Mouse (Mus musculus) layer of hippocampus, adult 9-11 months (tissue): Measurements from ENCODE around the gene Fem1a.

Experiments
- DNase-seq: peaks from one replicate; pipeline ENCODE4 v3.0.0; 2022

The Fem1a gene

DNA sequence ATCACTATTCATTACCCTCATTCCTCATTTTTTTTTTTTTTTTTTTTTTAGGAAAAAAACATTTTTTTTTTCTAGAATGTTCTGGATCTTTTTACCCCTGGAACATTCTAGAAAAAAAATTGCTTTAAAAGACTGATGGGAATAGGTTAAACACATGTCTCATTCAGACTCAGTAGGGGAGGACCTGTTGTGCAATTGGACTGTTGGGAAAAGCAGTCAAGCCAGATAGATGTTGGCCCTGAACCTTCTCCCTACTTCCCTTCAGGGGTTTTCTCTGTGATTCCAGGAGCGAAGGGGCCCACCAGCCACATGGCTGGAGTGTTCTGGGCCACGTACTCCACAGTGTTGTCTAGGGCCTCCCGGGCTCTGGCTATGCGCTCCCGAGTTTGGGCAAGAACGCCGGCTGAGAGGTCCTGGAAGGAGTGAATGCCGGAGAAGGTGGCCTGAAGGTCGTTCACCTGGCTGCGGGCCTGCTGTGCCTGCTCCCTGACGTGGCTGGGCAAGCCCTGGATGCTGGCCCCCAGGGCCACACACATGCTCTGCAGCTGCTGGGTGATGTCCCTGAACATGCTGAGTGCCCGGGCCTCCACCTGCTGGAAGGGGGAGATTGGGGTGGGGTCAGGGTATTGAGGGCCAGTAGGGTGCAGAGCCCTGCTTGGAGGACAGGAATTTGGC lies 23.0 kb downstream of the Fem1a start:
- DNase-seq: no peak

DNA sequence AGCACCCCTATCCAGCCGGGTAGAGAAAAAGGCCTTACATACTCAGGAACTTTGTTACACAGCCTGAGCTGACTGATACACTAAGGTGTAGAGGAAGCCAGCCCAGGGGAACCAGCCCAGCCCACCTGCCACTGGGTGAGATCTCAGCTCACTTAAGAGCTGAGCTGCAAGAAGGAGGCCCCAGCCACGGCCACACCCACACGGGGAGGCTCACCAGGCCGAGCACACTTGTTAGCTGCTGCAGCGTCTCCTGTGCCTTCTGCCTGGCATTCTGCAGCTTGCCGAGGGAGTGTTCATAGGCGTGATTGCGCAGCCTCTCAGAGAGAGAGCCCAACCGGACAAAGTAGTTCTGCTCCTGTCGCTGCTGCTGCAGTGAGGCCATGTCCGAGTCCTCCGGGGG lies 24.6 kb downstream of the Fem1a start:
- no peak for DNase-seq

DNA sequence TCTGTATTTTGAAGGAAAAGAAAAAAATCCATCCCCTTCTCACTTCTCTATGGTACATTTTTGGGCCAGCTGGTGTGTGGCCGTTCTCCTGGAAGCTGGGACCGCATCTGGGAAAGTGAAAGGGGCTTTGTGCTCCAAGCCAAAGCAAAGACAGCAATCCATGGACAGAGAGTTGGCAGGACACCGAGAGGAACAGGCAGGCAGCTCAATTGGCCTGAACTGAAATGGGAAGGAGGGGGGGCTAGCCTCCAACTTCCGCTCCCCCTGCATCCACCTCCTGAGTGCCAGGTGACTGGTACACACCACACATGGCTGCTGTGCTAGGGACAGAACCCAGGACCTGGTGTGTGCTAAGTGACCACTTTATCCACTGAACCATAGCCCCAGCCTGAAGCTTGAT lies 26.2 kb downstream of the Fem1a start:
- DNase-seq: peak; percentile 79

DNA sequence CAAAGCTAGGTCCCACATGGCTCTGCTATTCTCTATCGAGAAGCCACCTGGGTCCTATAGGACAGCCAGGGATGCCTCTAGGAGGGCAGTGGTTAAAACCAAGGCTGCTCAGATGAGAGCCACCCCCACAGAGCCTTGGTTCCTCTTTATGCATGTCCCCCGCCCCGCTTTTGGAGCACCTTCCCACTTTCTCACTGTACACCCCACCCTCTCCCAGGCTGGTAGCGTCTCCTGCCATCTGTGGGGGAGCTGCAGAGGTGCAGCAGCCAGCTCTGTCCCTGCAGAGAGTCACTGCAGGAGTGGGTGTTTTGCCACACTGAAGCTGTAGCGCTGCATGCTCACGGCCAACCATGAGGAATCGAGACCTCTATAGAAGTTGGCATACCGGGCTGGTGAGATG lies 26.7 kb downstream of the Fem1a start:
- peak; percentile 80 for DNase-seq

DNA sequence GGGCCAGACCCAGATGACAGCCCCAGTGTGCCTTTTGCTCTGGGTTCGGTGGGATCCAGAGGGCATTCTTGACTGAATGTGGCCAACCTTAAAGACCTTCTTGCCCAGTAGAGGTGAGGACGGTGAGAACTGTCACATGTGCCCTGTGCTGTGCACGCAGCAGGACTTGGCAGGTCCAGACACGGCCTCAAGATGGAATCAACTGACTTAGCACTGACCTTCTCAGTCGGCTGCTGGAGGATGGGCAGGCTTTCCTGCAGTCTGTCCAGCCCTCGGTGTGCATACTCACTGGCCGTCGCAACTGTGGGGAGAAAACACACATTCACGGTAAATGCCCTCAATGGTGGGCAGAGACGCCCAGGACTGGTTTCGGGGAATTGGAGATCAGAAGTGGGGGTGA lies 29.4 kb downstream of the Fem1a start:
- no peak for DNase-seq

DNA sequence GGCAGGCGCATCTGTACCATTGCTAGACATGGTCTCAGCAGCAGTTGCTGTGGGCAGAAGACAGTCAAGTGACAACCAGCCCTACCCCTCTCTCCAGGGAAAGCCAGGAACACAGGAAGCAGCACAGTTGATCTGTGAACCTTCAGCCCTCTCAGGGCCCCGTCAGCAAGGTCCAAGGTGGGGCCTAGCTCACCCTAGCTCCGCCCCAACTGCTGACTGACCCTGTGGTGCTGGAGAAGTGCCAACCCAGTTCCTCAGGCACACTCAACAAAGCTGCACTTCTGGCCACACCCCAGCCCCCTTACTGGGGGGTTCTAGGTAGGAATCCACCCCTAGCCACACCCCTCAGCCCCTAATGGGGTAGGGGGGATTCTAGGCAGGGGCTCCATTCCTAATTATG lies 31.2 kb downstream of the Fem1a start:
- DNase-seq: no peak

DNA sequence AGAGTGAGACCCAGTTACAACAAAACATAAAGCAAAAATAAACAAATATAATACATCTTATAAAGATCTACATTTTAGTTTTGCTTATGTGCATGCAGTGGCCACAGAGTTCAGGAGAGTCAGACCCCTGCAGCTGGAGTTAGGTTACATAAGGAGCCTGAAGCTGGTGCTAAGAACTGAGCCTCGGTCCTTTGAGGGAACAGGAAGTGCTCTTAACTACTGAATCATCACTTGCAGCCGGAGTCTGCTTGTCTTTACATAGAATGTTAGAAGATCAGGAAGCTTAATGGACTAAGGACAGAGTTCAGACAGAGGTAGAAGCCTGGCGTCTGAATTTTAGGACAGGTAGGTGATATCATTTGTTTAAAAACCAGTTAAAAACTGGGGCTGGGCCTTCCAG lies 32.3 kb downstream of the Fem1a start:
- no peak for DNase-seq

DNA sequence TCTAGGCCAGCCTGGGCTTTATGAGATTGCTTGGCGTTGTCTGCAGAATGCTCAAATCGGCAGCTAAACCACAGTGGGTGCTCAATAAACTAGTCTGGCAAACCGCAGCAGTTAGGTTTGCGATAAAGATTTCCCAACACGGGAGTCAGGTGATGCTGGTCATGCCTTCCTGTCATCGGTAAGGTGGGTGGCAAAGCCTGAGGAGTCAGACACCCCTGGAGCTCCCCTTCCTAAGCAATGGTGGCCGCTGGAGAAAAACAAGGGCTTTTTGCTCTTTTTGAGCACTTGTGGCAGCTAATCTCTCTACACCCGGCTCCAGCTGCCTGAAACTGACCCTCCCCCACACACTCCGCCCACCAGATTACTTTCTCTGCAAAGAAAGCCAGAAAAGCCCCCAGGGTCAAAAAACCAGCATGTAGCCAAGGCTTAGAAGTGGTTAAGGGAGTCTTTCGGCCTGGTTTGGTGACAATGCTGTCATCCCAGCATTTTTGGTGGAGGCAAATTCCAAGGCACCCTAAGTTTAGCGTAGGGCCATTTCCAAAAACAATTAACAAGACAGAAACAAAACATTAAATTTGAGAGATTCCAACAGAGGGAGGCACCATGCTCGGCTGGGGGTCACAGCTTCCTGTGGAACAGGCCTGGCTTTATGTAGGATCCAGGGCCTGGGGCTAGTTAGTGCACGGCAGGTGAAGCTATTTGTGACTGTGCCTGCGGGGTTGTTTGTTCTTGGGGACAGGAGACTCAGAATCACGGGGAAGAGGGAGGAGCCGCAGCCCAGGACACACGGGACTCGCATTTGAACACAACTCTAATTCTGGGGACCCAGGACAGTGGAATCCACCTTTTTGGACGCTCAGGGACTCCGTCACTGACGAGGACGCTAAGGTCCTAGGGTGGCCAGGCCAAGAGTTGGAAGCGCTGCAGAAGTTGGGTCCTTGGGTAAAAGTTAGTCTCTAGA lies 33.0 kb downstream of the Fem1a start:
- no peak for DNase-seq

DNA sequence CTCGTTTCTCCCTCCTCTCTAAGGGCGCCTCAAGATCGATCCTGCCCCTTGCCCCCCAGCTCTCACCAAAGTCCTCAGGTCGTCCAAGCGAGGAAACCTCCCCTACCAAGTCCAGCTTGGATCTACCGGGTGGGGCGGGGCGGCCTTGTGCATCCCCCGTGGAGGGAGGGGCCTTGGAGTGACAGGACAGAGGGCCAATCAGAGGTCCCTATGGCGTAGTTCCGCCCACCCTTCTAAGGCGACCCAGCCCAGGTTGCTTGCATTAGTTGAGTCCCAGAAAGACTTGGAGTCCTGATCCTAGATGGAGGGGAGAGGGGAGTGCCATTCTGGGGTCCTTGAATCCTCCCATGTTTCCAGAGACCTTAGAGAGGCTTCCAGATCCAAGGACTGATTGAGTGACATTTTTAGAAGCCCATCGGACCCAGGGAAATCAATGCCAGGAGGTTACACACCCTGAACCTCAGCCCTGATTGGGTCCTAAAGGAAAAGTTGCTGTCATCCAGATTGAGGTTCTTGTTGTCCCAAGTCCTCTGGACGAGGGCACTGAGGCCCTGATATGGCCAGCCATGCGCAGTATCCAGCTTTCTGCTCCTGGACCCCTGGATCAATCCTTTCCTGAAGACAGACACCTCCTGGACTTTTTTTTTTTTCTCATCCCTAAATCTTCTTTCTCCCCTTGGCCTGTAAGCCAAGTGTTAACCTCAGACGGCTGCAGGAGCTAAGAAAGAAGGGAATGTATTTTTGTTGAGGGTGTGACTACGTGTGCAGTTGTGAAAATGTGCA lies 34.0 kb downstream of the Fem1a start:
- DNase-seq: peak; percentile 77

DNA sequence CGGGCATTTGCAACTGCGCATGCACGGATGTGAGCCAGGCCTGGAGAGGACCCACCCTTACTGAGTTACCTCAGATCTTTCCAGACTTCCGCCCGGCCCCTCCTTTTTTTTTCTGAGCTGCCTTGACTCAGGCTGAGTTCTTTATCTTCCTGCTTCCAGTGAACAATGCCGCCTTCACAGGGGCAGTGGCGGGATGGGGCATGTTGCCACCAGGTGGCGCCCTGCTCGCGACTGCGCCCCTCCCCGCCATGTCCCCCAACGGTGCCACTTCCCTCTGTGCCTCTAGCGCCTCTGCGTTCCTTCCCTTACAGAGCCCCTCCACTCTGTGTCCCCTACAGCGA lies 34.5 kb downstream of the Fem1a start:
- DNase-seq: peak; percentile 85

DNA sequence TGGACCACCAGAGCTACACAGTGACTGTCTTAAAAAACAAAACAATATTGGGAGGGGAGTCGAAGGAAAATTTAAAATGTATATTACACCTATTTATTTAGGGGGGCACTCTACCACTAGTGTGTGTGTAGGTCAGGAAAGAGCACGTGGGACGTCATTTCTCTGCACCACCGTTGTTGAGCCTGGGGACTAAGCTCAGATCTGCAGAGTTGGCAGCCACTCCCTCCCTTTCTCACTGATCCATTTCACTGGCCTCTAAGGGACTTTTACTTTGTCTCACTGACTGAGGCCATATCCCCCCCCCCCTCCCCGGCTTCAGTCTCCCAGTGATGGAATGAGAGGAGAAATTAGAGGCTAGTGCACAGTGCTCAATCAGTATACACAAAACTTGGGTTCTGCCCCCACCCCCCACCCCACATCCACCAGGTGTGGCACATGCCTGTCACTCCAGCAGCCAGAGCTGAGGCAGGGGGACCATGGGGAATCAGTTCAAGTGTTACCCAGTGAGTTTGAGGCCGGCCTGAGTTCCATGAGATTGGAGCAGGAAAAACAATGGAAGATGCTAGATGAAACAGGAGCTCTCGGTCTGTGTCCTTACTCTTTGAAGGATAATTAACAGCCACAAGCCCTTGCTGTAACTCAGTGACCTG lies 35.3 kb downstream of the Fem1a start:
- peak; percentile 2 for DNase-seq

DNA sequence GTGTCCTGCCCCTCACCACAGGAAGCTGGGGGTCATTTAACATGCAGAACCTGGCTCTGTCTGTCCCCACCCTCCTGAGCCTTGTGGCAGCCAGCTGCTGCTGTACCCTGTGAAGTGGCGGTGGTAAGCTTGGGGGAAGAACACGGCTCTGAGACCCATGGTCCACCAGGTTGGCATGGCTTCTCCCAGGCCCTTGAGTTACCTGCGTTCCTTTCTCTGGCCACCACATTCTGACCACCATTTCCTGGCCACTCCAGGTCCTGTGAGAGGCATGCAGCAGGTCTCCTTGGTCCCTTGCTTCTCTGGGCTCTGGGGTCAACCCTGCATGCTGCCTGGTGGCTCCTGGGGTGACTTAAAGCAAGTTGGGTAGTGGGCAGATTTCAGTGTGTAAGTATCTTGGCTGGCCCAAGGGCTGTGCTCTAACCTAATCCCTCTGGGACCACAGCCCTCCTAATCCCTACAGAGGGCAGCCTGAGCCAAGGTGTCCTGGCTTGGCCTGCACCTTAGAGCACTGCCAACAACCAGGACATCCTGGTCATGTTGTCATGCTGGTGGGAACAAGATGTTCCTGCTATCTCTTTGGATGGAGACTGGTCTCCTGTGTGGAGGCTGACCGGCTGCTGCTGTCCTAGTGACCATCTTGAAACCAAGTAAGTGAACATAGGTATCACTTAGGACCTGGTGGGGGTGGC lies 36.1 kb downstream of the Fem1a start, which contains the start of gene Plin3:
Plin3 (minus strand) TSS at position 343 of the 692 bp plus-strand sequence.
- DNase-seq: peak; percentile 2

DNA sequence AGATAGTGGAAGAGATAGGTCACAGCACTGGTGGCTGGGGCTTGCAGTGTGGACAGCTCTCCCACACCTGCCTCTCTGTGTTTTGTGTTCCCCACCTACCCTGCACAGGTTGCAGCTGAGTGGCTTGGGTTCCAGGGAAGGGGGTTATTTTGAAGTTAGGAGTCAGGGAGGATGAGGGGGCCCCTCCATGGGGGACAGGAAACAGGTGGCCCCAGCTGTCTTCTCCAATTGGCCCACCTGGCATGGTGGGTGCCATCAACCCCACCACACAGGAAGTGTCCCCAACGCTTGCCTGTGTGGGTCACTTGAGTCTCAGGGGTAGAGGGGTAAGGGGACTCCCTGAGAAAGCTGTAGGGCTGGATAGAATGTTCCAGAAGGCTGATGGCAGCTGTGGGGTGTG lies 36.7 kb downstream of the Fem1a start:
- peak; percentile 2 for DNase-seq

DNA sequence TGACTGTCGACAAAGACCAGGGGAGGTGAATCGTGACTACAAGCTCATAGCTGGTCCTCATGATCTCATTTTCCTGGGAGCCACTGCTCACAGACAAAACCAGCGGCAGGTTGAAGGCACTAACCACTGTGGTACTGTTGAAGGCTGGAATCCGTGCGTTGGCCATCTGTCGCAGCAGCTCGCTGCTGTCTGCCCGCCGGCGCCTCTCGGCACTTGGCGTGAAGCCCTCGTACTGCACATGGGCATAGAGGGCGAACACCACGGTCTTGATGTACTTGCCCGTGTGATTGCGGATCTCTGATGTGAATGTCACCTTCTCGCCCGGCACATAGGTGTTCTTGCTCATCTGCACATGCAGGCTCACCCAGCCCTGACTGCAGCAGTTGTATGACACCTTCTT lies 37.6 kb downstream of the Fem1a start:
- peak; percentile 69 for DNase-seq

DNA sequence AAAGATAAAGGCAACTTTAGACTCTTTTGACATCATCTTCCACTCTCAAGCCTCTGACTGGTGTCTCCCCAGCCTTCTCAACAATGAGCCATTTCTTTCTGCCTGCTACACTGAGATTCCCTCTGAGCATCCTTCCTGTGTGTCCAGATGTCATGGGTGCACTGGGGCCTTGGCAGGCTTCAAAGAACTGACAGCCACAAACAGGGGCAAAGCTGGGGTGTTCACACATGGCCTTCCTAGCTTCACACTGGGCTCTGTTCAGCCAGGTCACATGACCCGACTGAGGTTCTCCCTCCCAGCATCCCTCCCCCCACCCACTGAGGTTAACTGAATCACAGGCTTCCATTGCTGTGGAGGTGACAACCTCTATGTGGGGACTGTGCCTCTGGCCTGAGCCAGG lies 39.6 kb downstream of the Fem1a start:
- no peak for DNase-seq

DNA sequence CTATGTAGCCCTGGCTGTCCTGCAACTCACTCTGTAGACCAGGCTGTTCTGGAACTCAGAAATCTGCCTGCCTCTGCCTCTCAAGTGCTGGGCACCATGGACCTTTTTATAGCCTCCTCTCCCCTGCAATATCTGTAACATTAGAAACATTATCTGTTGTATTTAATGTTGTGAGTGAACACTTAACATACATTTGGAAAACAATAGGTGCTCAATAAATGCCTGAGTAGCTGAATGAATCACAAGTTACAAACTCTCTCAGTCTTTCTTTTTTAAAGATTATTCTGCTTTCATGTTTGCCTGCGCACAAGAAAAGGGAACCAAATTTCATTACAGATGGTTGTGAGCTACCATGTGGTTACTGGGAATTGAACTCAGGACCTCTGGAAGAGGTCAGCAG lies 41.6 kb downstream of the Fem1a start:
- DNase-seq: no peak

DNA sequence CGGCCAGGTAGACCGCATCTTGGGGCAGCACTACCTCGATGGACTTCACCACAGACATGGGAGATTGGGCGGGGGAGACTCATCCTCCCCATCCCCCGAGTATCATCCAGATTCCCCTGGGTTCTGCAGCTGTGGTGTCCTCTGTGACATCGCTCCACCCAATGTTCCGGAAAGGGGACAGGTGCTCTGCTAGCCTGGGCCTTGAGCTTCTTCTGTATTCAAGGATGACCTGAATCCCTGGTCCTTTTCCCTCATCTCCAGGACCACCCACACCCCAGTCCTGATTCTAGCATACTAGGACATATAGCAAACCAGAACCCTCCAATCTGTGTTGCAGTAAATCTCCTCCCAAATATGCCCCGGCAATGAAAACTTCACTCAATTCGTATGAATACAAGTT lies 43.6 kb downstream of the Fem1a start, which contains the start of gene Arrdc5:
Arrdc5 (minus strand) TSS at position 101 of the 400 bp plus-strand sequence.
- no peak for DNase-seq

DNA sequence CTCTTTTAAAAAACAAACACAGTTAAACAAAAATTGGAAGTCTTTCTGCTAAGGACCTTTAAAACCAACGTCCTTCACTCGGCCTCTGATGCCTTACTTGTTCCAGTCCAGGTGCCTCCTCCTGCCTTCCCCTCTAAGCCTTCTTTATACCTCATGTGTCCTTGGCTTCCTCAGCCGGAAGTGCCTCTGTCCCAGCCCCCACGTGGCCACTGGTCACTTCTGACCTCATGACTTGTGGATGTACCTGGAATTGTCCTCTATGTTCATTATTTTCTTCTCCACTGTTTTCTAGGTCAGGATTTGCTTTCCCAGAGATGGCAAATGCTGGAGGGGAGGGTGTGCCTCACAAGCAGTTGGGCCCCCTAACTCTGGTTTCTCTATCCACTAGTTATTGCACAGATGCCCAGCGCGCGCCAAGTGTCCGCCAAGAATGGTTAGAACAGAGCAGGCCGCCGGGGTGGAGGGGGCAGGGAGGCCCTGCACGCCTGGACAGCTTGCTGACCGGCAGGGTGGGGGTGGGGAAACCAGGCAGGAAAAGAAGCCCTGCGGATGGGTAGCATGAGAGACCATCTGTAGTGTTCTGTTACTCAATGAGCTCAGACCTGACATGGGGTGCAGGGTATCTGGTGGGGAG lies 45.9 kb downstream of the Fem1a start:
- DNase-seq: no peak

DNA sequence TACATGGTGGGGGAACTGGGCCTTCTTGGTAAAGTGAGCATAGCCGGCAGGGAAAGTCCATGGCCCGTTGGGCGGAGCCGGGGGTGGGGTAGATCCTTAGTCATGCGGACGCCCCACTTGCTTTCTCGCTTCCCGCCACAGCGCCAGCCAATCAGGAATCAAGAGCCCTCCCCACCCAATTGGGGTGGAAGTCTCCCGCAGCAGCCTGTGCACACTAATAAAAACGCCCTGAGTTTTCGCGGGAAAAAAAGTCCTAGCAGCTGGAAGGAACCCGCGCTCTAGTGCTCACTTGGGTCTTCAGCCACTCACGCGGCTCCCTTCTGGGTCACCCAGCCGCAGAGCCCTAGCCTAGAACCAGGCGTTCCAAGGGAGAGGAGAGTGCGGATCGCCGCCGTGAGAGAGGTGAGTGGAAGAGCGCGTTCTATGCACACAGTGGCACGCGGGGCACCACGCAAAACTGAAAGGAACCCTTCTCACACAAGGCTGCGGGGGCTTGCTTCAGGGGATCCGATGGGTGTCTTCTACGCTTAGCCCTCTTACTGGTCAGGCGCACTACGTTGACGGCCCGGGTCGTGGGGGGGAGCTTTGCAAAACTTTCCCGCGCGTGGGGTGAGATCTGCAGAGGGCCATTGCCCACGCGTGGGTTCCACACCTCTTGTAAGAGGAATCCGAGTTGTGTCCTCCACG lies 46.7 kb downstream of the Fem1a start, which contains the start of gene Uhrf1:
Uhrf1 (plus strand) TSS at position 162 of the 687 bp plus-strand sequence.
- DNase-seq: peak; percentile 21

DNA sequence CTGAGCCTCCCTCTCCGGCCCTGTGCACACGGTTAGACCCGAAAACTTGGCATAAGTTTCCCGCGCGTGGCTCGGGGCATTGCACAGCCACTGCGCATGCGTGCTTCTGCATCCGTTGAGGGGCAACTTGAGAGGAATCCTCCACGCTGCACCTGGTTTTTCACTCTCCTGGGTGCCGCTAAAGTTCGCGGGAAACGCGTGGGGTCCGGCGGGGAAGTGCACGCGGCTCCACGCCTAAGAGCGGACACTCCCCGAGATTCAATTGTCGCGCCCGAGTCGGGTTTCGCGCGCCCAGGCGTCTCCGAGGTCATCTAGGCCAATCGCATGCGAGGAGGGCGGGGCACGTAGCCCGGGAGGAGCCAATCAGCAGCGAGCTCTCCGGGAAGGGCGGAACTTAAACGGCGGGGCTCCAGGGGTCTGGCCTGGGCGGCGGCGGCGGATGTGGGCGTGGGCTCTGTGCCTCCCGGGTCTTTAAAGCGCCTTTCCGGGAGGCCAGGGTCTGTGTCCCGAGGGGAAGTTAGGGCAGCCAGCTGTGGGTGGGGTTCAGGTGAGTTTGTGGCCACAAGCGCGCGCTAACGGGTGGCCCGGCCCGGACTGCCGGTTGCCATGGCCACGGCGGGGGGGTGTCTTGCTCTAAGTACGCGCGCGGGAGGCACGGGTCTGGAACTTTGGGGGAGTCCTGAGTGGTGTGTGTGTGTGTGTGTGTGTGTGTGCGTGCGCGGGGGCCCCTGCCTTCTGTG lies 47.4 kb downstream of the Fem1a start:
- peak; percentile 92 for DNase-seq
